Mouse (Mus musculus): ENCODE data around the gene Tmem26. TPM values are rescaled to one million over a fixed set of nuclear protein-coding genes. Genes with fewer than 3 reads are reported as not detected.
A peak's percentile ranks its signal among the peaks of the same experiment; 100 is the strongest.

Tmem26 gene
- polyA plus RNA-seq, 1 experiment from 2014 or later, result 43.7 TPM

- no peaks in the 10 kb centered on the region for H3K27me3 ChIP-seq
- H3K9ac ChIP-seq, result no peak overlapping the region
- H3K27ac ChIP-seq (replicated peaks), result peak overlapping the region; percentile 69
- no peak for ATAC-seq (ENCODE audit: insufficient number of reproducible peaks, low FRiP score, low TSS enrichment, low read depth)
- WGBS, result 36% methylated on average over 5 of the region's 5 CpGs
- H3K4me3 ChIP-seq (replicated peaks), result no peak overlapping the region
- H3K9me3 ChIP-seq (replicated peaks), result no peaks in the 10 kb centered on the region
- H3K36me3 ChIP-seq, result no peaks in the 10 kb centered on the region
- H3K4me1 ChIP-seq, result peaks cover 11% of the 10 kb centered on the region; the same call in 1 of the 2 replicates
- H3K4me2 ChIP-seq (replicated peaks), result 0 out of 2 replicates have a peak overlapping the region, but pooled peaks have one; percentile 8
Measured at GRCm38 (mm10) chr10:68759238-68759637, 35.8 kb downstream of the Tmem26 start.

- 29% methylated on average over 7 of the region's 7 CpGs for WGBS
- Histone ChIP-seq H3K27me3 (no peaks in the 10 kb centered on the region), H3K4me1 (peaks cover 11% of the 10 kb centered on the region; the same call in 1 of the 2 replicates), H3K36me3 (no peaks in the 10 kb centered on the region), H3K27ac (replicated peaks) (peak overlapping the region; percentile 69), H3K9ac (no peak overlapping the region), H3K4me3 (replicated peaks) (no peak overlapping the region), H3K4me2 (replicated peaks) (0 out of 2 replicates have a peak overlapping the region, but pooled peaks have one; percentile 8), H3K9me3 (replicated peaks) (no peaks in the 10 kb centered on the region)
- no peak for ATAC-seq (ENCODE audit: insufficient number of reproducible peaks, low FRiP score, low TSS enrichment, low read depth)
Measured at GRCm38 (mm10) chr10:68759789-68760188, 36.3 kb downstream of the Tmem26 start.

- Histone ChIP-seq H3K4me2 (replicated peaks) (no peak overlapping the region), H3K4me1 (0 out of 2 replicates have a peak, but pooled peaks cover 6% of the 10 kb centered on the region), H3K9me3 (replicated peaks) (no peaks in the 10 kb centered on the region), H3K4me3 (replicated peaks) (no peak overlapping the region), H3K27me3 (no peaks in the 10 kb centered on the region), H3K27ac (replicated peaks) (no peak overlapping the region; the same call in 1 of the 2 replicates), H3K9ac (no peak overlapping the region), H3K36me3 (peaks cover 8% of the 10 kb centered on the region; the same call in 1 of the 2 replicates)
- WGBS, result 55% methylated on average over 9 of the region's 9 CpGs
- no peak for ATAC-seq (ENCODE audit: insufficient number of reproducible peaks, low FRiP score, low TSS enrichment, low read depth)
Measured at GRCm38 (mm10) chr10:68781067-68781868, 57.8 kb downstream of the Tmem26 start.

GRCm38 (mm10) chr10:68782724-68783123, 59.3 kb downstream of the Tmem26 start:
- Histone ChIP-seq H3K9ac (no peak overlapping the region), H3K27ac (replicated peaks) (peak overlapping the region; percentile 49), H3K4me2 (replicated peaks) (no peak overlapping the region), H3K27me3 (no peaks in the 10 kb centered on the region), H3K9me3 (replicated peaks) (no peaks in the 10 kb centered on the region), H3K4me1 (0 out of 2 replicates have a peak, but pooled peaks cover 6% of the 10 kb centered on the region), H3K36me3 (peaks cover 8% of the 10 kb centered on the region; the same call in 1 of the 2 replicates), H3K4me3 (replicated peaks) (no peak overlapping the region)
- ATAC-seq (ENCODE audit: insufficient number of reproducible peaks, low FRiP score, low TSS enrichment, low read depth), result no peak
- 47% methylated on average over 6 of the region's 6 CpGs for WGBS

- no peak for ATAC-seq (ENCODE audit: insufficient number of reproducible peaks, low FRiP score, low TSS enrichment, low read depth)
- H3K9me3 ChIP-seq (replicated peaks), result no peaks in the 10 kb centered on the region
- H3K4me2 ChIP-seq (replicated peaks), result no peak overlapping the region
- H3K27ac ChIP-seq (replicated peaks), result no peak overlapping the region
- H3K36me3 ChIP-seq, result peaks cover 2% of the 10 kb centered on the region; the same call in 1 of the 2 replicates
- no peak overlapping the region for H3K9ac ChIP-seq
- no peaks in the 10 kb centered on the region for H3K27me3 ChIP-seq
- 47% methylated on average over 2 of the region's 2 CpGs for WGBS
- 0 out of 2 replicates have a peak, but pooled peaks cover 6% of the 10 kb centered on the region for H3K4me1 ChIP-seq
- no peak overlapping the region for H3K4me3 ChIP-seq (replicated peaks)
Measured at GRCm38 (mm10) chr10:68783856-68784255, 60.4 kb downstream of the Tmem26 start.

GRCm38 (mm10) chr10:68784463-68784862, 61.0 kb downstream of the Tmem26 start:
- Histone ChIP-seq H3K27ac (replicated peaks) (no peak overlapping the region), H3K4me3 (replicated peaks) (no peak overlapping the region), H3K4me2 (replicated peaks) (no peak overlapping the region), H3K27me3 (no peaks in the 10 kb centered on the region), H3K36me3 (no peaks in the 10 kb centered on the region), H3K4me1 (0 out of 2 replicates have a peak, but pooled peaks cover 6% of the 10 kb centered on the region), H3K9me3 (replicated peaks) (no peaks in the 10 kb centered on the region), H3K9ac (no peak overlapping the region)
- WGBS, result 86% methylated on average over 1 of the region's 1 CpGs
- ATAC-seq (ENCODE audit: insufficient number of reproducible peaks, low FRiP score, low TSS enrichment, low read depth), result no peak

- WGBS, result 5% methylated on average over 3 of the region's 3 CpGs
- H3K4me1 ChIP-seq, result peaks cover 16% of the 10 kb centered on the region; the same call in 1 of the 2 replicates
- no peaks in the 10 kb centered on the region for H3K36me3 ChIP-seq
- no peak overlapping the region for H3K9ac ChIP-seq
- no peaks in the 10 kb centered on the region for H3K9me3 ChIP-seq (replicated peaks)
- no peak overlapping the region for H3K4me3 ChIP-seq (replicated peaks)
- H3K27ac ChIP-seq (replicated peaks), result peak overlapping the region; percentile 51
- H3K27me3 ChIP-seq, result no peaks in the 10 kb centered on the region
- ATAC-seq (ENCODE audit: insufficient number of reproducible peaks, low FRiP score, low TSS enrichment, low read depth), result peak; percentile 78
- H3K4me2 ChIP-seq (replicated peaks), result peak overlapping the region; percentile 17; the same call in 1 of the 2 replicates
Measured at GRCm38 (mm10) chr10:68795466-68795865, 72.0 kb downstream of the Tmem26 start.

GRCm38 (mm10) chr10:68799883-68800282, 76.4 kb downstream of the Tmem26 start:
- H3K27me3 ChIP-seq, result no peaks in the 10 kb centered on the region
- ATAC-seq (ENCODE audit: insufficient number of reproducible peaks, low FRiP score, low TSS enrichment, low read depth), result no peak
- no peaks in the 10 kb centered on the region for H3K9me3 ChIP-seq (replicated peaks)
- H3K27ac ChIP-seq (replicated peaks), result no peak overlapping the region
- H3K36me3 ChIP-seq, result no peaks in the 10 kb centered on the region
- H3K4me1 ChIP-seq, result peaks cover 13% of the 10 kb centered on the region; the same call in 1 of the 2 replicates
- no peak overlapping the region for H3K4me2 ChIP-seq (replicated peaks)
- no peak overlapping the region for H3K4me3 ChIP-seq (replicated peaks)
- no peak overlapping the region for H3K9ac ChIP-seq
- WGBS, result 64% methylated on average over 7 of the region's 7 CpGs

GRCm38 (mm10) chr10:68800339-68800738, 76.9 kb downstream of the Tmem26 start:
- Histone ChIP-seq H3K4me1 (peaks cover 9% of the 10 kb centered on the region; the same call in 1 of the 2 replicates), H3K9me3 (replicated peaks) (no peaks in the 10 kb centered on the region), H3K9ac (no peak overlapping the region), H3K4me2 (replicated peaks) (no peak overlapping the region), H3K36me3 (no peaks in the 10 kb centered on the region), H3K4me3 (replicated peaks) (no peak overlapping the region), H3K27me3 (no peaks in the 10 kb centered on the region), H3K27ac (replicated peaks) (no peak overlapping the region)
- WGBS, result 75% methylated on average over 7 of the region's 7 CpGs
- ATAC-seq (ENCODE audit: insufficient number of reproducible peaks, low FRiP score, low TSS enrichment, low read depth), result no peak

GRCm38 (mm10) chr10:68806328-68806727, 82.9 kb downstream of the Tmem26 start:
- Histone ChIP-seq H3K36me3 (no peaks in the 10 kb centered on the region), H3K27me3 (no peaks in the 10 kb centered on the region), H3K4me2 (replicated peaks) (no peak overlapping the region), H3K4me3 (replicated peaks) (no peak overlapping the region), H3K9ac (no peak overlapping the region), H3K4me1 (no peaks in the 10 kb centered on the region), H3K27ac (replicated peaks) (no peak overlapping the region), H3K9me3 (replicated peaks) (no peaks in the 10 kb centered on the region)
- no peak for ATAC-seq (ENCODE audit: insufficient number of reproducible peaks, low FRiP score, low TSS enrichment, low read depth)
- WGBS, result 65% methylated on average over 1 of the region's 1 CpGs

- ATAC-seq (ENCODE audit: insufficient number of reproducible peaks, low FRiP score, low TSS enrichment, low read depth), result no peak
- H3K27me3 ChIP-seq, result no peaks in the 10 kb centered on the region
- H3K4me1 ChIP-seq, result no peaks in the 10 kb centered on the region
- no peak overlapping the region for H3K27ac ChIP-seq (replicated peaks)
- no peaks in the 10 kb centered on the region for H3K9me3 ChIP-seq (replicated peaks)
- H3K4me2 ChIP-seq (replicated peaks), result no peak overlapping the region
- H3K36me3 ChIP-seq, result no peaks in the 10 kb centered on the region
- 61% methylated on average over 5 of the region's 5 CpGs for WGBS
- H3K4me3 ChIP-seq (replicated peaks), result no peak overlapping the region
- H3K9ac ChIP-seq, result no peak overlapping the region
Measured at GRCm38 (mm10) chr10:68810958-68811357, 87.5 kb downstream of the Tmem26 start.
